Mouse (Mus musculus): ENCODE results near the gene Cryzl1. TPM values are rescaled to one million over a fixed set of nuclear protein-coding genes. Genes with fewer than 3 reads are reported as not detected.

The Cryzl1 gene
- polyA plus RNA-seq, 1 experiment from 2014 or later = 51.8 TPM

DNA sequence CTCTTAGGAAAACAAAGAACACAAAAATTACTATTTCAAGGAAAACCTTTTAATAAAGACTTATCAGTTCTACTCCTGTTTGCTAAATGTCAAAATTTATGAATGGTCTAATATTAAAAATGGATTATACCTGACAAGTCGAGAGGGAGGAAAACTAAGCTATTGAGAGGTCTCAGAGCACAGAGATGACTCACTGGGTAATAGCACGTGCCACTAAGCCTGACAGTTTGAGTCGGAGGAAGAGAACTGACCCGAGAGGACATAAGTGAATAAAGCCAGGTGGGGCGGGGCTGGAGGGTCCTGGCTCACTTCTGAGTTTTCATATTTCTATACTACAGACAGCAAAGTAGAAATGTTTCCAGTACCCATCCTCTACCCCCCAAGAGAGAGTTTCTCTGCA, 42.4 kb downstream of the Cryzl1 start:
- no peak overlapping the region for H3K27ac ChIP-seq (ENCODE audit: low read length)
- H3K4me2 ChIP-seq (ENCODE audit: low read depth, low read length) = no peak overlapping the region
- H3K36me3 ChIP-seq (ENCODE audit: control insufficient read depth, insufficient read depth) = peaks cover 13% of the 10 kb centered on the region; the same call in 1 of the 2 replicates
- no peak for ATAC-seq (replicated peaks; ENCODE audit: extremely low read depth, insufficient read depth, low FRiP score)
- WGBS = 76% methylated on average over 5 of the region's 5 CpGs
- no peaks in the 10 kb centered on the region for H3K9me3 ChIP-seq (replicated peaks; ENCODE audit: control insufficient read depth, low read length)
- peaks cover 7% of the 10 kb centered on the region for H3K4me1 ChIP-seq (ENCODE audit: control insufficient read depth, insufficient read depth, low read length)
- no peak overlapping the region for H3K4me3 ChIP-seq (ENCODE audit: low read length)
- no peak overlapping the region for H3K9ac ChIP-seq (ENCODE audit: low read length)
- no peaks in the 10 kb centered on the region for H3K27me3 ChIP-seq (ENCODE audit: control insufficient read depth, insufficient read depth, low read length)

DNA sequence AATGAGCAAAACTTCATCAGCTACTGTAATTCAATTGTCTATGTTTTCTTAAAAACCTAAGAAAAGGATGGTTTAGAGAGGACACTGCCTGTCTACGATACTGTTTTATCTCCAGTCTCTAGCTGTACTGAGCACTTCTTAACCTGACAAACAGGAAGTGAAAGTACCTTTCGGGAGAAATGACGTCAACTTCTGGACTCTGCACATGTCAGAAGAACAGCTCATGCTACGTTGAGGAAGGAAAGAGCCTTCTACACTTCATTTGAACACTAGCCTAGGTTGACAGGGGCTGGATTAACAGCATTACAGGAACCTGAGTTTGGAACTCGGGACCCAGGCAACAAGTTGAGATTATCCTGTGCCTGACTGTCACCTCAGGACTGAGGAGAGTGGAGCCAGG, 43.2 kb downstream of the Cryzl1 start:
- Histone ChIP-seq H3K9ac (ENCODE audit: low read length) (no peak overlapping the region), H3K36me3 (ENCODE audit: control insufficient read depth, insufficient read depth) (peaks cover 15% of the 10 kb centered on the region; the same call in 1 of the 2 replicates), H3K27me3 (ENCODE audit: control insufficient read depth, insufficient read depth, low read length) (no peaks in the 10 kb centered on the region), H3K9me3 (replicated peaks; ENCODE audit: control insufficient read depth, low read length) (no peaks in the 10 kb centered on the region), H3K27ac (ENCODE audit: low read length) (no peak overlapping the region), H3K4me3 (ENCODE audit: low read length) (no peak overlapping the region), H3K4me2 (ENCODE audit: low read depth, low read length) (no peak overlapping the region), H3K4me1 (ENCODE audit: control insufficient read depth, insufficient read depth, low read length) (peaks cover 7% of the 10 kb centered on the region)
- ATAC-seq (replicated peaks; ENCODE audit: extremely low read depth, insufficient read depth, low FRiP score) = no peak
- WGBS = 70% methylated on average over 5 of the region's 5 CpGs

DNA sequence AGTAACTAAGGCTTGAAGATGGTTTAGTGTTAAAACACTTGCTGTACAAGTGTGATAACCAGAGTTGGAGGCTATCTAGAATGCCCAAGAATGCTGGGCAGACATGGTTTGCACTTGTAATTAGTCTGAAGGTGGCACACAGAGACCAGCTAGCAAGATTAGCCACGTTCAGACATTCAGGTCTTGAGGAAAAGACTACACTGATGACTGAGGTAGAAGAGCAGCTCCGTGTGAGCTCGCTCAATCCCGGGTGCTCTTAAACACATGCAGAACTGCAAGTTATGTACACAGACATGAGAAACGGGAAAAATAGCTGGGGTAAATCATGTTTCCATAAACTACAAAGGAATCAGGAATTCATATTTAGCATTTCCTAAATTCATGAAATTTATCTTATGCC, 48.1 kb downstream of the Cryzl1 start:
- ATAC-seq (replicated peaks; ENCODE audit: extremely low read depth, insufficient read depth, low FRiP score) = no peak
- Histone ChIP-seq H3K4me3 (ENCODE audit: low read length) (no peak overlapping the region), H3K27me3 (ENCODE audit: control insufficient read depth, insufficient read depth, low read length) (no peaks in the 10 kb centered on the region), H3K27ac (ENCODE audit: low read length) (no peak overlapping the region), H3K4me2 (ENCODE audit: low read depth, low read length) (no peak overlapping the region), H3K9me3 (replicated peaks; ENCODE audit: control insufficient read depth, low read length) (no peaks in the 10 kb centered on the region), H3K9ac (ENCODE audit: low read length) (no peak overlapping the region), H3K4me1 (ENCODE audit: control insufficient read depth, insufficient read depth, low read length) (no peaks in the 10 kb centered on the region), H3K36me3 (ENCODE audit: control insufficient read depth, insufficient read depth) (peaks cover 48% of the 10 kb centered on the region)
- WGBS = 68% methylated on average over 5 of the region's 5 CpGs

DNA sequence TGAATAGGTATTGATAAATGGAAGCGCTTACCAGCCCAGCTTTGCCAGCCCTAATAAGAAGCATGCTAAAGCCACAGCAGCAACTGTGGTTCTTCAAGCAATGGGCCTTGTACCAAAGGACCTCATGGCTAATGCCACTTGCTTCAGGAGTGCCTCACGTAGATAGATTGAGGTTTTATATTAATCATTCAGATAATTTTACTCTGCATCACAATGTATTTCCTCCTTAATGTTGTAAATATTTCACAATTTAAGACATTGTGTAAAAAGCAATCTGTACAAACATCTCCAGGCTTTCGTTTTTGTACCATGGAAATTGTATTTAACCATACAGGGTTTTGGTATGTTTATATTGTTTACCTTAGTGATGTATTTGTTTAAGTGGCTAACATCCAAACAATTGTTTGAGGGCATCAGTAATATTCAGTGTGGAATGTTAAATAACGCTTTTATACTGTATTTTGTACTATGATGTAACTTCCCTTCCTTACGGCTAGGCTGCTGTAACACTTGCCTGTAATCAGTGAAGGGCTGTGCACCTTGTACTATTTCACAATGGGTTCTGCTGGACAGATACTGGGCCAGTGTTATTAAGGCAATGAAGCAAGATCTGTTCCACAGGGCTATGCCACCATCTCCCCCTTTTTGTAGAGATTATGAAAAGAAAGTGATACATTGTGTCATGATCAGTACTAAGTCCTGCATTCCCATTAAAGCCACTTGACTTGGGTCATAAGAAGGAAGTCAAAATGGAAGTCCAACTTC, 50.4 kb downstream of the Cryzl1 start:
- Histone ChIP-seq H3K9ac (ENCODE audit: low read length) (no peak overlapping the region), H3K36me3 (ENCODE audit: control insufficient read depth, insufficient read depth) (peaks cover 52% of the 10 kb centered on the region), H3K4me1 (ENCODE audit: control insufficient read depth, insufficient read depth, low read length) (no peaks in the 10 kb centered on the region), H3K27me3 (ENCODE audit: control insufficient read depth, insufficient read depth, low read length) (no peaks in the 10 kb centered on the region), H3K27ac (ENCODE audit: low read length) (no peak overlapping the region), H3K9me3 (replicated peaks; ENCODE audit: control insufficient read depth, low read length) (no peaks in the 10 kb centered on the region), H3K4me3 (ENCODE audit: low read length) (no peak overlapping the region), H3K4me2 (ENCODE audit: low read depth, low read length) (no peak overlapping the region)
- ATAC-seq (replicated peaks; ENCODE audit: extremely low read depth, insufficient read depth, low FRiP score) = no peak
- WGBS = 79% methylated on average over 5 of the region's 5 CpGs

DNA sequence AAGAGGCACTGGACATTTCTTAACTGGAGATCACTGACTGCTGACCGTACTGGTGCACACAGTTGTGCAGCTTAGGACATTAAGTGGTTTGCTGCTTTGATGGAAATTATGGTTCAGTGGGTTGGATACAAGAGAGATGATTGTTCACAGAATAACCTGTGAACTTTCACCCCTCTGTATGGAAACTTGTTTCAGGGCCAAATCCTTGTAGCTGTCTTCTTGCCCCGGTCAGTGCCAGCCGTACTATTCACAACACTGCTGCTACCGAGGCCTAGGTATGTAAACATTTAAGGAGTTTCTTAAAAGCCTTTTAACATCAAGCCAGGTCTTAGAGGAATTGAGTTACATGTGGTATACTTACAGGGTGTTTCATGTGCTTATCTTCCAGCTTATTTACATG, 54.3 kb downstream of the Cryzl1 start:
- Histone ChIP-seq H3K27ac (ENCODE audit: low read length) (no peak overlapping the region), H3K36me3 (ENCODE audit: control insufficient read depth, insufficient read depth) (peaks cover 72% of the 10 kb centered on the region), H3K4me2 (ENCODE audit: low read depth, low read length) (no peak overlapping the region), H3K4me3 (ENCODE audit: low read length) (no peak overlapping the region), H3K4me1 (ENCODE audit: control insufficient read depth, insufficient read depth, low read length) (no peaks in the 10 kb centered on the region), H3K9ac (ENCODE audit: low read length) (no peak overlapping the region), H3K9me3 (replicated peaks; ENCODE audit: control insufficient read depth, low read length) (no peaks in the 10 kb centered on the region), H3K27me3 (ENCODE audit: control insufficient read depth, insufficient read depth, low read length) (no peaks in the 10 kb centered on the region)
- ATAC-seq (replicated peaks; ENCODE audit: extremely low read depth, insufficient read depth, low FRiP score) = no peak
- WGBS = 77% methylated on average over 4 of the region's 4 CpGs

DNA sequence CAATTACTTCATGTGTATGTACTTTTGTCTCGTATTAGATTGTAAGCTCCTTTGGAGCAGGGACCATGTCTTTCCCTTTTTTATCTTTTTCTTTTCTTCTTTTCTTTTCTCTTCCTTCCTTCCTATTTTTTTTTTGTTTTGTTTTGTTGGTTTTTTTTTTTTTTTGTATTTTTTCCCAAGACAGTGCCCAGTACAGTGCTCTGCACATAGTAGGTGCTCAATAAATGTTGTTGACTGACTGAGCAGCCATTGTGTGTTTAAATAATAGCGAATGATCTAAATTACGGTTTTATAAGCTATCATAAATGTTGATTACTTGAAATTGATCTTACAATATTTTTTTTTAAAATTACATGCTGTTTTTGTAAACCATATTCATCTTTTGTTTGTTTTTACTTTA, 65.0 kb downstream of the Cryzl1 start:
- H3K4me1 ChIP-seq (ENCODE audit: control insufficient read depth, insufficient read depth, low read length) = peaks cover 12% of the 10 kb centered on the region; the same call in 1 of the 2 replicates
- WGBS = 95% methylated on average over 3 of the region's 3 CpGs
- 0 out of 2 replicates have a peak, but pooled peaks cover 2% of the 10 kb centered on the region for H3K9me3 ChIP-seq (replicated peaks; ENCODE audit: control insufficient read depth, low read length)
- no peak overlapping the region for H3K27ac ChIP-seq (ENCODE audit: low read length)
- no peak overlapping the region for H3K9ac ChIP-seq (ENCODE audit: low read length)
- H3K4me2 ChIP-seq (ENCODE audit: low read depth, low read length) = no peak overlapping the region
- H3K27me3 ChIP-seq (ENCODE audit: control insufficient read depth, insufficient read depth, low read length) = no peaks in the 10 kb centered on the region
- no peak overlapping the region for H3K4me3 ChIP-seq (ENCODE audit: low read length)
- no peak for ATAC-seq (replicated peaks; ENCODE audit: extremely low read depth, insufficient read depth, low FRiP score)
- peaks cover 70% of the 10 kb centered on the region for H3K36me3 ChIP-seq (ENCODE audit: control insufficient read depth, insufficient read depth)

DNA sequence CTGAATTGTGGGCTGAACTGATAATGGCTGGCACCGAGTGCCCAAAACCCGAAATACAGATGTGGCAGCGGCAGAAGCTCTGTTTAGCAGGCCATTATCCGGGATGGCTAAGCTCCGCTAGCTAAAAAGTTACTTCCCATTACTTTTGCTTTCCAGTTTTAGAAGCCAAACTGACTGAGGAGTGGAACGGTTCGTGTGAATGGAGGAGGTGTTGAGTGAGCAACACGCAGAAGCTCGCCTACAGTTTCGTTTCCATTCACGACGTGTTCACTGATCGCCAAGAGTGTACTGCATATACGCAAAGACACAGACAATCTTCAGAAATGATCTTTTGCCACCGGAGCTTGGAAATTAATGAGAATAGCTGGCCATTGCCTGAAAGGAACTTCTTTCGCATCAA, 66.4 kb downstream of the Cryzl1 start:
- H3K27me3 ChIP-seq (ENCODE audit: control insufficient read depth, insufficient read depth, low read length) = no peaks in the 10 kb centered on the region
- ATAC-seq (replicated peaks; ENCODE audit: extremely low read depth, insufficient read depth, low FRiP score) = no peak
- 0 out of 2 replicates have a peak, but pooled peaks cover 2% of the 10 kb centered on the region for H3K9me3 ChIP-seq (replicated peaks; ENCODE audit: control insufficient read depth, low read length)
- no peak overlapping the region for H3K4me3 ChIP-seq (ENCODE audit: low read length)
- 83% methylated on average over 16 of the region's 16 CpGs for WGBS
- H3K9ac ChIP-seq (ENCODE audit: low read length) = no peak overlapping the region
- H3K4me2 ChIP-seq (ENCODE audit: low read depth, low read length) = no peak overlapping the region
- H3K27ac ChIP-seq (ENCODE audit: low read length) = no peak overlapping the region
- H3K36me3 ChIP-seq (ENCODE audit: control insufficient read depth, insufficient read depth) = peaks cover 82% of the 10 kb centered on the region
- H3K4me1 ChIP-seq (ENCODE audit: control insufficient read depth, insufficient read depth, low read length) = peaks cover 15% of the 10 kb centered on the region; the same call in 1 of the 2 replicates

DNA sequence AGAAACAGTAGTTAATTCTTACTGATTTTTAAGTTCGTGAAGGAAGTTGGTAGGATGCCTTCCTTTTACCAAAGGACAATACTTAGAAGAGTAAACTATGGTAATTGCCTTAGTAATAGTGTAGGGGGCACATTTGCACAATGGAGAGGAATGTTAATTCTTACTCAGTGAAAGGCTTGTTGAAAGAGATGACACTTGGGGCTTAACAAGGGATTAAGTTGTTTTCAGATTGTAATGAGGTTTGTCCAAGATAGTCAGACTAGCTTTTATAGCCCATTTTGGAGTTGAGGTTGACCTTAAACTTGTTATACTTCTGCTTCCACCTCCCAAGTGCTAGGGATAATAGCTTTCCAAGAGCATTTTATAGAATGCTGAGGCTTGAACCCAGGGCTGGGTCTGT, 67.4 kb downstream of the Cryzl1 start:
- Histone ChIP-seq H3K9ac (ENCODE audit: low read length) (no peak overlapping the region), H3K27me3 (ENCODE audit: control insufficient read depth, insufficient read depth, low read length) (no peaks in the 10 kb centered on the region), H3K4me2 (ENCODE audit: low read depth, low read length) (no peak overlapping the region), H3K9me3 (replicated peaks; ENCODE audit: control insufficient read depth, low read length) (0 out of 2 replicates have a peak, but pooled peaks cover 2% of the 10 kb centered on the region), H3K27ac (ENCODE audit: low read length) (no peak overlapping the region), H3K36me3 (ENCODE audit: control insufficient read depth, insufficient read depth) (peaks cover 83% of the 10 kb centered on the region), H3K4me3 (ENCODE audit: low read length) (no peak overlapping the region), H3K4me1 (ENCODE audit: control insufficient read depth, insufficient read depth, low read length) (peaks cover 15% of the 10 kb centered on the region; the same call in 1 of the 2 replicates)
- WGBS = 87% methylated on average over 1 of the region's 1 CpGs
- no peak for ATAC-seq (replicated peaks; ENCODE audit: extremely low read depth, insufficient read depth, low FRiP score)

DNA sequence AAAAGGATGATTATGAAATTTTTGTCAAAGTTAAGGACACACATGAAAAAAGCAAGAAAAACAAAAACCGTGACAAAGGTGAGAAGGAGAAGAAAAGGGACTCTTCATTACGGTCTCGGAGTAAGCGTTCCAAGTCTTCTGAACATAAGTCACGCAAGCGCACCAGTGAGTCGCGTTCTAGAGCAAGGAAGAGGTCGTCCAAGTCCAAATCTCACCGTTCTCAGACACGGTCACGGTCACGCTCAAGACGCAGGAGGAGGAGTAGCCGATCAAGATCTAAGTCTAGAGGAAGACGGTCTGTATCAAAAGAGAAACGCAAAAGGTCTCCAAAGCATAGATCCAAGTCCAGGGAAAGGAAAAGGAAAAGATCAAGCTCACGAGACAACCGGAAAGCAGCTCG, 69.0 kb downstream of the Cryzl1 start:
- H3K27me3 ChIP-seq (ENCODE audit: control insufficient read depth, insufficient read depth, low read length) = no peaks in the 10 kb centered on the region
- peaks cover 84% of the 10 kb centered on the region for H3K36me3 ChIP-seq (ENCODE audit: control insufficient read depth, insufficient read depth)
- H3K4me1 ChIP-seq (ENCODE audit: control insufficient read depth, insufficient read depth, low read length) = peaks cover 15% of the 10 kb centered on the region; the same call in 1 of the 2 replicates
- WGBS = 96% methylated on average over 20 of the region's 20 CpGs
- H3K4me3 ChIP-seq (ENCODE audit: low read length) = no peak overlapping the region
- ATAC-seq (replicated peaks; ENCODE audit: extremely low read depth, insufficient read depth, low FRiP score) = no peak
- H3K27ac ChIP-seq (ENCODE audit: low read length) = no peak overlapping the region
- H3K4me2 ChIP-seq (ENCODE audit: low read depth, low read length) = no peak overlapping the region
- H3K9me3 ChIP-seq (replicated peaks; ENCODE audit: control insufficient read depth, low read length) = 0 out of 2 replicates have a peak, but pooled peaks cover 2% of the 10 kb centered on the region
- H3K9ac ChIP-seq (ENCODE audit: low read length) = no peak overlapping the region
